Mouse (Mus musculus) megakaryocyte, embryonic 14.5 days (primary cell): ENCODE measurements around the gene Cfap161.

Experiments
- FLI1 ChIP-seq: IDR thresholded peaks from 2 replicates; pipeline ENCODE4 v1.6.1; 2012; ENCODE audit warnings: low read length, inconsistent platforms, mixed read lengths
- GATA1 ChIP-seq: IDR thresholded peaks from 3 replicates; pipeline ENCODE4 v1.6.1; 2012; ENCODE audit warnings: mixed read lengths, low read length, inconsistent platforms, borderline replicate concordance

DNA sequence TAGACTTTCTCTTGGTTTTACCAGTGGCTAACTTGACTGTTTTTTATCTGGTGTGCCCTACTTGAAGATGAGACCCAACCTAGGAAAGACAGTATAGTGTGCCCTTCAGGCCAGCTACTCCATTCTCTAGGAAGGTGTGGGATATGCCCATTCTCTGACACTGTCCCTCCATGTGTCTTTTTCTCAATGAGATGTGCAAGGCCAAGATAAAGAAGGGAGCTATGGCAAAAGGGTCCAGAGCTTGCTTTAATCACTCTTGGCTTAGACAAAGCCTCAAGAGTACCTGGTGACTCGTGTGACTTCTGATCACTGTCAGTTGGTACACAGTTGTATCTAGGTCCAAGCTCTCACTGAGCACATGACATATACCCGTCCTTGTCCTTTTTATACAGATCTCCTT lies 45.4 kb upstream of the Cfap161 start:
- TF ChIP-seq GATA1 (no peak), FLI1 (no peak)
